Mouse (Mus musculus) forebrain, embryonic 13.5 days (tissue): Measurements from ENCODE around the gene Tmem51. TPM values are rescaled to one million over a fixed set of nuclear protein-coding genes. Genes with fewer than 3 reads are reported as not detected.

ENCODE experiments used
- ATAC-seq: fragments of 200-750 bp; cut with Nextera tagmentation; 2 replicates; pipeline ENCODE4 v1.8.0; 2017
- H3K27ac ChIP-seq: fragments of 300-500 bp; sonication (generic); 2 replicates; pipeline ENCODE4 v1.5.1; 2015; ENCODE audit warnings: inconsistent platforms, mild to moderate bottlenecking, moderate library complexity
- H3K27me3 ChIP-seq: fragments of 300-500 bp; sonication (generic); 2 replicates; pipeline ENCODE4 v1.6.1; 2015; ENCODE audit warnings: mild to moderate bottlenecking, inconsistent platforms
- H3K36me3 ChIP-seq: fragments of 300-500 bp; sonication (generic); 2 replicates; pipeline ENCODE4 v1.6.1; 2015; ENCODE audit warnings: mild to moderate bottlenecking, inconsistent platforms; ENCODE audit not compliant: poor library complexity, severe bottlenecking
- H3K4me1 ChIP-seq: fragments of 300-500 bp; sonication (generic); 2 replicates; pipeline ENCODE4 v1.6.1; 2015; ENCODE audit warnings: inconsistent platforms
- H3K4me2 ChIP-seq: fragments of 300-500 bp; sonication (generic); 2 replicates; pipeline ENCODE4 v1.6.1; 2015; ENCODE audit warnings: inconsistent platforms, mild to moderate bottlenecking, moderate library complexity
- H3K4me3 ChIP-seq: fragments of 300-500 bp; sonication (generic); 2 replicates; pipeline ENCODE4 v1.5.1; 2015; ENCODE audit warnings: mild to moderate bottlenecking, inconsistent platforms
- H3K9ac ChIP-seq: fragments of 300-500 bp; sonication (generic); 2 replicates; pipeline ENCODE4 v1.6.1; 2015; ENCODE audit warnings: mild to moderate bottlenecking, inconsistent platforms
- H3K9me3 ChIP-seq: fragments of 300-500 bp; sonication (generic); replicated peaks from 2 replicates; pipeline ENCODE4 v1.6.1; 2016; ENCODE audit warnings: inconsistent platforms
- WGBS: fragments of 180-500 bp; shearing (Covaris S2); methylation state at CpG from one replicate; pipeline ENCODE4 v1.1.7; 2015; 5-methylcytosine and 5-hydroxymethylcytosine counted together
- polyA plus RNA-seq: library from polyadenylated mRNA; unstranded; fragments of >200 nt; fragmentation: Nextera tagmentation; extraction: Ambion mirVana; gene quantifications from 2 replicates; pipeline ENCODE4 v1.2.1, GENCODE M21; 2015

Gene Tmem51
- polyA plus RNA-seq, 1 experiment from 2014 or later = 3.4 TPM

GRCm38 (mm10) chr4:142080487-142080767 lies 3.7 kb downstream of the Tmem51 start:
- H3K9me3 ChIP-seq = no peaks in the 10 kb centered on the region
- peaks cover 32% of the 10 kb centered on the region for H3K27me3 ChIP-seq
- ATAC-seq = no peak
- peaks cover 38% of the 10 kb centered on the region for H3K4me1 ChIP-seq
- H3K27ac ChIP-seq = no peak overlapping the region
- WGBS = 74% methylated on average over 4 of the region's 4 CpGs
- no peak overlapping the region for H3K9ac ChIP-seq
- no peak overlapping the region for H3K4me3 ChIP-seq
- H3K36me3 ChIP-seq = no peaks in the 10 kb centered on the region
- H3K4me2 ChIP-seq = no peak overlapping the region

- 86% methylated on average over 14 of the region's 14 CpGs for WGBS
- H3K9ac ChIP-seq = no peak overlapping the region
- H3K4me2 ChIP-seq = no peak overlapping the region
- no peak for ATAC-seq
- H3K27ac ChIP-seq = no peak overlapping the region
- peaks cover 34% of the 10 kb centered on the region for H3K4me1 ChIP-seq
- no peaks in the 10 kb centered on the region for H3K9me3 ChIP-seq
- no peak overlapping the region for H3K4me3 ChIP-seq
- peaks cover 26% of the 10 kb centered on the region for H3K27me3 ChIP-seq
- no peaks in the 10 kb centered on the region for H3K36me3 ChIP-seq
Measured at GRCm38 (mm10) chr4:142079629-142080486, 4.2 kb downstream of the Tmem51 start.

GRCm38 (mm10) chr4:142077572-142078271 lies 6.4 kb downstream of the Tmem51 start:
- H3K4me1 ChIP-seq = peaks cover 16% of the 10 kb centered on the region
- H3K27ac ChIP-seq = no peak overlapping the region
- H3K4me3 ChIP-seq = no peak overlapping the region
- no peak overlapping the region for H3K4me2 ChIP-seq
- H3K27me3 ChIP-seq = peaks cover 16% of the 10 kb centered on the region
- no peak overlapping the region for H3K9ac ChIP-seq
- no peaks in the 10 kb centered on the region for H3K9me3 ChIP-seq
- ATAC-seq = no peak
- no peaks in the 10 kb centered on the region for H3K36me3 ChIP-seq
- 51% methylated on average over 18 of the region's 18 CpGs for WGBS

GRCm38 (mm10) chr4:142076883-142077282 lies 7.2 kb downstream of the Tmem51 start:
- no peak overlapping the region for H3K9ac ChIP-seq
- WGBS = 59% methylated on average over 1 of the region's 1 CpGs
- no peaks in the 10 kb centered on the region for H3K9me3 ChIP-seq
- H3K27me3 ChIP-seq = peaks cover 11% of the 10 kb centered on the region
- no peak for ATAC-seq
- no peaks in the 10 kb centered on the region for H3K36me3 ChIP-seq
- no peak overlapping the region for H3K4me2 ChIP-seq
- no peak overlapping the region for H3K27ac ChIP-seq
- H3K4me3 ChIP-seq = no peak overlapping the region
- H3K4me1 ChIP-seq = peaks cover 16% of the 10 kb centered on the region

- Histone ChIP-seq H3K27ac (no peak overlapping the region), H3K9me3 (no peaks in the 10 kb centered on the region), H3K4me2 (no peak overlapping the region), H3K4me3 (no peak overlapping the region), H3K27me3 (peaks cover 16% of the 10 kb centered on the region), H3K36me3 (no peaks in the 10 kb centered on the region), H3K9ac (no peak overlapping the region), H3K4me1 (peaks cover 12% of the 10 kb centered on the region)
- 85% methylated on average over 11 of the region's 11 CpGs for WGBS
- no peak for ATAC-seq
Measured at GRCm38 (mm10) chr4:142075931-142076330, 8.2 kb downstream of the Tmem51 start.

- no peak for ATAC-seq
- H3K27ac ChIP-seq = no peak overlapping the region
- no peak overlapping the region for H3K4me2 ChIP-seq
- H3K9me3 ChIP-seq = no peaks in the 10 kb centered on the region
- no peaks in the 10 kb centered on the region for H3K36me3 ChIP-seq
- WGBS = 65% methylated on average over 13 of the region's 13 CpGs
- peaks cover 9% of the 10 kb centered on the region for H3K4me1 ChIP-seq
- H3K27me3 ChIP-seq = peaks cover 26% of the 10 kb centered on the region
- H3K4me3 ChIP-seq = no peak overlapping the region
- no peak overlapping the region for H3K9ac ChIP-seq
Measured at GRCm38 (mm10) chr4:142074060-142074732, 9.9 kb downstream of the Tmem51 start.

- no peak overlapping the region for H3K4me3 ChIP-seq
- no peak for ATAC-seq
- H3K9ac ChIP-seq = no peak overlapping the region
- H3K4me1 ChIP-seq = peaks cover 11% of the 10 kb centered on the region
- no peaks in the 10 kb centered on the region for H3K36me3 ChIP-seq
- peaks cover 33% of the 10 kb centered on the region for H3K27me3 ChIP-seq
- H3K27ac ChIP-seq = no peak overlapping the region; the same call in 1 of the 2 replicates
- H3K9me3 ChIP-seq = no peaks in the 10 kb centered on the region
- 12% methylated on average over 18 of the region's 18 CpGs for WGBS
- H3K4me2 ChIP-seq = no peak overlapping the region
Measured at GRCm38 (mm10) chr4:142071243-142071991, 12.7 kb downstream of the Tmem51 start.

GRCm38 (mm10) chr4:142070840-142071239 lies 13.3 kb downstream of the Tmem51 start:
- Histone ChIP-seq H3K4me2 (no peak overlapping the region), H3K27ac (no peak overlapping the region; the same call in 1 of the 2 replicates), H3K36me3 (no peaks in the 10 kb centered on the region), H3K9ac (no peak overlapping the region), H3K4me1 (peaks cover 15% of the 10 kb centered on the region), H3K9me3 (no peaks in the 10 kb centered on the region), H3K27me3 (peaks cover 33% of the 10 kb centered on the region), H3K4me3 (no peak overlapping the region)
- no peak for ATAC-seq
- 12% methylated on average over 8 of the region's 8 CpGs for WGBS

GRCm38 (mm10) chr4:142068899-142069812 lies 14.9 kb downstream of the Tmem51 start:
- 0 out of 2 replicates have a peak, but pooled peaks have one; percentile 30 for ATAC-seq
- Histone ChIP-seq H3K9me3 (no peaks in the 10 kb centered on the region), H3K36me3 (no peaks in the 10 kb centered on the region), H3K27me3 (peaks cover 33% of the 10 kb centered on the region), H3K4me1 (peaks cover 15% of the 10 kb centered on the region), H3K9ac (no peak overlapping the region), H3K4me2 (no peak overlapping the region), H3K27ac (no peak overlapping the region), H3K4me3 (no peak overlapping the region)
- 14% methylated on average over 18 of the region's 18 CpGs for WGBS

- H3K27me3 ChIP-seq = peaks cover 23% of the 10 kb centered on the region
- ATAC-seq = no peak
- H3K4me2 ChIP-seq = no peak overlapping the region
- no peak overlapping the region for H3K27ac ChIP-seq
- no peaks in the 10 kb centered on the region for H3K36me3 ChIP-seq
- H3K9ac ChIP-seq = no peak overlapping the region
- 28% methylated on average over 4 of the region's 4 CpGs for WGBS
- peaks cover 15% of the 10 kb centered on the region for H3K4me1 ChIP-seq
- H3K9me3 ChIP-seq = no peaks in the 10 kb centered on the region
- no peak overlapping the region for H3K4me3 ChIP-seq
Measured at GRCm38 (mm10) chr4:142066576-142066975, 17.5 kb downstream of the Tmem51 start.

- H3K36me3 ChIP-seq = no peaks in the 10 kb centered on the region
- H3K9me3 ChIP-seq = no peaks in the 10 kb centered on the region
- peaks cover 15% of the 10 kb centered on the region for H3K27me3 ChIP-seq
- H3K4me3 ChIP-seq = no peak overlapping the region
- no peak for ATAC-seq
- no peak overlapping the region for H3K4me2 ChIP-seq
- WGBS = 78% methylated on average over 6 of the region's 6 CpGs
- peaks cover 16% of the 10 kb centered on the region for H3K4me1 ChIP-seq
- no peak overlapping the region for H3K9ac ChIP-seq
- H3K27ac ChIP-seq = no peak overlapping the region
Measured at GRCm38 (mm10) chr4:142065835-142066234, 18.3 kb downstream of the Tmem51 start.
